Mouse (Mus musculus) frontal cortex, postnatal 10 days (tissue): ENCODE results near the gene Tnnt3.

Source experiments
- DNase-seq, 2 experiments: peaks; one replicate each; pipeline ENCODE4 v3.0.0; 2022; ENCODE audit warnings: low spot score in 2 of 2, mixed read lengths in 1 of 2

The Tnnt3 gene

DNA sequence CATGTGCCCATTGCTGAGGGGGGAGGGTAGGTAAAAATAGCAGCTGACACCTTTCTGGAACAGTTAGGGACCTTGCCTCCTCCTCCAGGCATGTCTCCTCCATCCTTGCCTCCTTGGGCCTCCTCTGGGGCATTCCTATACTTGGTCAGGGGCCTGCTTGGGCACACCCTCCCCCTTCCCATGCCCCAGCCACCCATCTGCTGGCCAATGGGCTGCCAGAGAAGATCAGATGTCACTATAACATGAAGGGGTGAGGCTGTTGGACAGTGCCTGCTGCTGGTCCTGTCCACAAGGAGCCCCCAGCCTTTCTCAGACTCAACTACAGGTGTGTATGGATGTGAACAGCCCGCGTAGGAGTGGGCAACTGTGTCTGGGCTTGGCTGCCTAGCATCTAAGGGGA is at the start of gene Tnnt3:
Gene Tnnt3, plus strand, starts transcription at position 262 of the 400 bp plus-strand sequence.
- no peak for DNase-seq

GRCm38 (mm10) chr7:142449038-142449617 is 49.5 kb upstream of the Tnnt3 start:
- no peak for DNase-seq

DNA sequence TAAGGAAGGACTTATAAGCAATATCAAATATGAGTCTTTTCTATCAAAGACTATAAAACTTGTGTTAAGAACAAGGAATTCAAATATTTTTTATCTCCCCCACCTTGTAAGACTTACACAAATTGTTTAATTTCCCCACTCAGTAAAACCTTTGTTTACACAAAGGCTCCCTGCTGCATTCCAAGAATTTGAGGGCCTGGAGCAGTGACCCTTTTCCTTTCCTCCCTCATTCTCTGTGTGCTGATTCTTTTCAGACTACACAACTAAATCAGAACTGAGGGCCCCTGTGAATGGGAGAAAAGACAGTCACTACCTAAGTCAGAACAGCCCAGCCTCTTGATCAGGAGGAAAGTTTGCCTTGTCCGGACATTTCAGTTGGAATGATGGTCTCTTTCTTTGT is 43.9 kb upstream of the Tnnt3 start:
- DNase-seq, result no peak

DNA sequence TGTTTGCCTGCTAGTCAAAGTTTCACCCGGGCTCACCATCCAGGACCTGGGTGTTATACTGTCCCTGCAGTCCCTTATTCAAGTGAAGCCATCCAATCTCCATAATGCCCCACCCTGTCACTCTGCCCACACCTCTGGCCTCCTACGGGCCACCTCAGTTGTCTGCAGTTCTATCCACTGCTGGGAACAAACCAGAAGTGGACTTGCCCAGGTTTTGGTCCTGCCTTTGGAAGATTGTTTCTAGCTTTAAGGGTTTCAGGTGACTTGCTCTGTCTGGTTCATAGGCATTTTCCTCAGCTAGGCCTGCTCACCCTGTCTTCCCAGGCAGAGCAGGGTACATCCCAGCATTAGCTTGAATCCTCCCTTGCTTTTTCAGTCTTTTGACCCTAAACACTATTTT is 43.4 kb upstream of the Tnnt3 start:
- no peak for DNase-seq

DNA sequence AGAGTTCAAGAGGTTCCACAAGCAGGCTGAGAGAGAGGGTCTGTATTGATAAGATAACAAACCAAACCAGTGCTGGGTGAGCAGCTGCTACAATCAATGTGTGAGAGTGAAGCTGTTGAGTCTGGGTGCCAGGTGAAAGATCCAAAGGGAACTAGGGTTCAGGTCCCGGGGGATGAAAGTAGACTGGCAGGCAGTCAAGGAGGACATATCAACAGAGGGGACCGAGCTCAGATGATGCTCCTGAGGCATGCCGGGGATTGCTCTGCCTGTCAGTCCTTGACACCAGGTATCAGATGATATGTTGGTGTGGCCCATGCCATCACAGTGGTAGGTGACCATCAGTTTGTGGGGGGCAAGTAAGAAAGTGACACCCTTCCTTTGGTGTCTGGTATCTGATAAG is 41.8 kb upstream of the Tnnt3 start:
- DNase-seq, result no peak

- peak; percentile 37 to 59 for DNase-seq
Measured at GRCm38 (mm10) chr7:142457227-142457811, 41.3 kb upstream of the Tnnt3 start.

DNA sequence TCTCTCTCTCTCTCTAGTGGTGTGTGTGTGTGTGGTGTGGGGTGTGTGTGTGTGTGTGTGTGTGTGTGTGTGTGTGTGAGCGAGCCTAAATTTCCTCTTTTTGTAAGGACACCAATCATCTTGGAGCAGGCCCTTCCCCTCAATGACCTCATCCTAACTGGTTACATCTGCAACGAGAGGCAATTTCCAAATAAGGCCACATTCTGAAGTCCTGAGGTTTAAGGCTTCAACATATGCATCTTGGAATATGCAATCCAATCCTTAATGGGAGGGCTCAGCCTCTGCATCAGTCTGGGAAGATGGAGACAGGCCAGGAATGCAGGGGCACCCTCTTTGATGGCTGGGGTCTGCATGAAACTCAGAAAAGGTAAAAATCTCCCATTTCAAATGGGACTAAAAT is 40.6 kb upstream of the Tnnt3 start:
- DNase-seq, result no peak

GRCm38 (mm10) chr7:142458676-142459298 is 39.8 kb upstream of the Tnnt3 start:
- no peak for DNase-seq

DNA sequence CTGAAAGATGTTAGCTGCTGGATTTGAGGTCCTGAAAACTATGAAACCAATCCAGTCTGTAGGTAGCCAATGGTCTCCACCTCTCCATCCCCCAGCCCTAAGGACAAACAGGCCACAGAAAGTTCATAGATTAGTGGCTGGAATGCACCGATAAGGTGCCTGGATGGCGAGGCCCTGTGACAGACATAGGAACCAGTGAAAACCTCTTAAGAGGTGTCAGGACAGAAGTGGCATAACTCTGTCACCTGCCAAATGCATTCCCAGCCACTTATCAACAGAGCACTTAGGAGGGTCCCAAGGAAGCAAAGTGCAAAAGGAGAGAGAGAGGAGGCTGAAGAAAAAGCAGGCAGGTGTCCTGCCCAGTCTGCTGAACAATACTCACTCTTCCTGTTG is 39.3 kb upstream of the Tnnt3 start:
- no peak for DNase-seq

DNA sequence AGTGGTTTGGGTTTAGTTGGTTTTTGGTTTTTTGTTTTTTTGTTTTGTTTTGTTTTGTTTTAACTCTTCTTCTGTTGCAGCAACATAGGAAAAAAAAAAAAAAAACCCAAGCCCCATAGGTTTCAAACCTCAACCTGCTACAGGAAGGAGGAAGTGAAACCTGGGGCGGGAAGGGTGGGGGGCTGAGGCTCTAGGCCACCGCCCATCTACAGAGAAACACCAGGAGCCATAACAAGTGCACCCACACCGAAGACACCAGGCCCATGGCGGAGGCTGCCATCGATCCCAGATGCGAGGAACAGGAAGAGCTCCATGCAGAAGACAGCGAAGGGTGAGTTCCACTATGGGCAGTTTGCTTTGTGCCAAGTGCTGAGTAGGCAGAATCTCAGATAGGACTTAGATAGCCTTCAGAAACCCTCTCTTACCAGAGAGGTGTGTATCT is 38.0 kb upstream of the Tnnt3 start, which contains the start of gene Lsp1:
Gene Lsp1, plus strand, starts transcription at position 174 of the 442 bp plus-strand sequence.
- DNase-seq, result no peak

DNA sequence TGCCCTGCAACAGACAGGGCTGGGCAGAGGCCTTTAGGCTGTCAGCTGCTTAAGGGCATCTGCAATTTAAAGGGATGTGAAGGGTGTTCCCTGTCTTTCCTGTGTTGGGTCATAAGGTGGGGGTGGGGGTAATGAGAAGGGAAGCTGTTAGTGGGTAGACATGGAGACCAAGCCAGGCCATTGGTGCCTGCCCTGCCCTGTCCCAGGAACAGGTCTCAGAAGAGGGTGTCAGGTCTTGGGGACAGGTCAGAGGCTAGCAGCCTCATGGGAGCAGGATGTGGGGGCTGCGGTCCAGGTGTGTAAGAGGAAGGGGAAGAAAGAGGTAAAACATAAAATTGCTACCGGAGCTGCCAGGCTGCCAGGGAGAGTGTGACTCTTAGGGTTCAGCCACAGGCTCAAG is 37.2 kb upstream of the Tnnt3 start:
- no peak for DNase-seq

DNA sequence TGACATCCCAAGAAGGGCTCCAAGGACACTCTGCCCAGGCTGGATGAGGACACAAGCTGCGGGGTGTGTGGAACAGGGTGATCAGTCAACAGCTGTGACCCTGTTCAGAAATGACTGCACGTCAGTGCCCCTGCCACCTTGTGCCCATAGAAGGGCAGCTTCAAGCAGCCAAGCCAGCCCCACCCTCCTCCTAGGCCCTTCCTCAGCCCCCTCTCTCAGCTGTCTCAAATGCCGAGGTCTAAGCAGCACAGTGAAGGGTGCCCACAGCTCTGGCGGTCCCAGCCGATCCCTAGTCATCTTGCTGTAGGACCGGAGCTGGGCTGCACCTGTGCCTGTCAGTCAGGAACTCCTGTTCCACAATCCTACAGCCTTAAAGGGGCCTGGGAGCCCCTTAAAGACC is 36.4 kb upstream of the Tnnt3 start:
- DNase-seq, result no peak

- no peak for DNase-seq
Measured at GRCm38 (mm10) chr7:142462594-142463078, 36.0 kb upstream of the Tnnt3 start.

DNA sequence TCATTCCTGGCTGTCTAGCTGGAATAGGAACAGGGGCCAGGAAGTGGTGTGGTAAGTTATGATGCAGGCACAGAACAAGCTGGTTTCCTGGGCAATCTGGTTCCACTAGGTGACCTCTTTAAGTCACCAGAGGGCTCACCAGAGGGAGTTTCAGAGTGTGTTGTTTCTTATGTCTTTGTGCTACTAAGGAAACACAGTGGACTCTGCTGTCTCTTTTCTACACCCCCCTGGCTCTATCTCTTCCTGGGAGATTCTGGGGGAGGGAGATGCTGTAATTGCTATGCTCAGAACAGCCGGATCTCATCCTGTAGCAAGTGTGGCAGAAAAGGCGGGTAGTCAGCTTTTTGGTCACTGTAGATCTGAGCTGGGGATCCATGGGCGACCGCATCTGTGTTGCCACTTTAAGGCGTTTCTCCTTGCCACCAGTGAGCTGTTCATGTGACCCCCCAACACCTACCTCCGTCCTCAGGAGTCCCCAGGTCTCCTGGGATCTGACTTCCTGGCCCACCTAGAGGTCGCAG is 28.4 kb upstream of the Tnnt3 start:
- no peak for DNase-seq

DNA sequence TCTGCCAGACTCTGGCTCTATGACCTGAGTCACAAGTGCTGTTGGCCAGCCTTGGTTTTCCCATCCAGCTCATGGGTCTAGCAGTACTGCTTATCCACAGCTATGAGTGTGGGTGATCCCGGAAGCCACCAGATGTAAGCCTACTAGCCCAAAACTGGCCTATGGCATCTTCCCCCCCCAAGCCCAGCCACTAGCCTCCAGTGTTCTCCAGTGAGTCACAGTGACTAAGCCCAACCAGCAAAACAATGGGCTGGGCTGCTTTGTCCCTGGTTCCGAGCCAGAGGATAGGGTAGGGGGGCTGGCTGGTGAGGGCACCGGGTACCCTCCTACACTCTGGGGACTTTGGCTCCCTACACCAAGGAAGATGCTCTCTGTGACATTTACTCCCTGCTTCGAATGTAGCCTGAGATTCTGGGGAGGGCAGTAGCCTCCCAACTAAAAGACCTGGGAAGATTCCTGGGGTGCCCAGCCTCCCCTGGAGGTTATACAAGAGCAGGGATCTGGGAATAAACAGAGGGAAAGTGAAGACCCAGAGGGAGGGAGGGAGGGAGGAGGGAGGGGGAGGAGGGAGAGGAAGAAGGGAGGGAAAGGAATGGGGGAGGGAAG is 27.7 kb upstream of the Tnnt3 start:
- no peak for DNase-seq

GRCm38 (mm10) chr7:142471414-142471861 is 27.2 kb upstream of the Tnnt3 start:
- DNase-seq, result no peak

DNA sequence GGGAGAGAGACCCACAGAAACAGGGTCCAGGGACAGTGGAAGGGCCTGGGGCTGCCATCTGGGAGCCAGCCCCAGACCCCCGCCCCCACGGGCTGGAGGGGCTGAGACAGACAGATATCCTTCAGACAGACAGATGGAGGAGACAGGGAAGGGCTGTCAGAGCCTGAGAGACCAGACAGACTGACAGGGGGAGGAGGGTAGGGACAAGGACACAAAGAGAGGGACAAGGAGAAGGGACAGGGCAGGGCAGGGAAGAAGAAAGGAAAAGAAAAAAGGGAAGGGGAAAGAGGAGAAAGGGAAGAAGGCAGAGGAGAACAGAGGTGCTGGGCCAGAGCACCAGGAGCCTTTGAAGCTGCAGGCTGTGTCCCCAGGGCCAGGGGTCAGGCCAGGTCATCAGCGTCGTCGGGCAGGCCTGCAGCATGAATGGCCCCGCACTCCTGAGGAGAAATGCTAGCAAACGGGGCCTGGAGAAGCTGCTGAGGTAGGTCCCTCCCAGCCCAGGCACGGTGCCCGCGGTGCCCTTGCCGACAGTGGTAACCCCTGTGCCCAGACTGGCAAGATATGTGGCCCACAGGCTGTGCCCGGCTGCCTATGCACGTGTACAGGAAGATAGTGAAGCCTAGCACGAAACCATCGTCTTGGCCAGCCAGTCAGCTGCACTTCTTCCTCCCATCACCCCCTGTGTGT is 26.6 kb upstream of the Tnnt3 start:
- no peak for DNase-seq

GRCm38 (mm10) chr7:142472936-142473335 is 25.7 kb upstream of the Tnnt3 start:
- no peak for DNase-seq

GRCm38 (mm10) chr7:142473476-142473875 is 25.2 kb upstream of the Tnnt3 start:
- no peak for DNase-seq

GRCm38 (mm10) chr7:142474799-142475198 is 23.8 kb upstream of the Tnnt3 start:
- no peak for DNase-seq

DNA sequence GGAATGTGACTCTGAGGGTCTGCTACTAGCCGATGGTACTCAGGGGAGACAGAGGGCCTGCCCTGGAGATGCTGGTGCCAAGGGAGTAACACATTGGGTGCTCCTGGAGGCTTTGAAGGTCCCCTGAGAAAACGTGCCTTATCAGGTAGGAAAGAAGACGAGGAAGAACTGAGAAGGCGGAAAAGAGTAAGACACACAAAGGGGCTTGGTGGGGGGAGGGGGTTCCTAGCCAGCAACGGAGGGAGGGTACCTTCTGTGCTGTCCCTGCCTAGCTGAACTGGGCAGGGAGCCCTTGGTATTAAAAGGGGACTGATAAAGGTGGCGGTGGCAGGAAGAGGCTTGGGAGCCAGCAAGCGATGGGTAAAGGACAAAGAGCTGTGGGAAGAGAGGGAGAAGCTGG is 23.0 kb upstream of the Tnnt3 start:
- DNase-seq, result no peak

DNA sequence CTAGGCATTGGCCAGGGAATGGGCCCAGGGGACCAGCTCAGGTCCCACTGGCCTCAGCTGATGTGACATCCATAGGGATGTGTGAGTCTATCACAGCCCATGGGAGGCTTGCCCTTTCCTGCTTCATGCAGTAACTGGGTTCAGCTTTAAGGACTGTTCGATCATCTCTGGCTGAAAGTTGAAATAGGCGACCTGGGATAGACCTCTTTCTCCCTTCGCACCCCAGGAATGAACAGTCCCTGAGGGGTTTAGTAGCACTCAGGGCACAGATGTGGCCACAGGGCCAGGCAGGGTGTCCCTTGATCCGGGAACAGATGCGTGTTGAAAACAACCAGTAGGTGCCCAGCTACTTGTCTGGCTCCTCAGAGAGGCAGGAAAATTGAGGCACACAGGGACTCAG is 22.4 kb upstream of the Tnnt3 start:
- no peak for DNase-seq
